Mouse (Mus musculus) CH12F3 (cell line): ENCODE measurements around the gene Npepps.

Source experiments
- in situ Hi-C: fragments of 300-500 bp; cut with MboI; formaldehyde crosslinking; loops from 2 replicates; pipeline ENCODE4 v1.14.3; 2020; ENCODE audit warnings: low sequenced_read_pairs

Gene Npepps

GRCm38 (mm10) chr11:97187764-97188642, 92.4 kb downstream of the Npepps start, which contains the start of gene Kpnb1:
TSS of gene Kpnb1 (minus strand) at chr11:97187881.
- in situ Hi-C loops, result no loop called here

GRCm38 (mm10) chr11:97186947-97187763, 93.3 kb downstream of the Npepps start:
- in situ Hi-C loops, result no loop called here

DNA sequence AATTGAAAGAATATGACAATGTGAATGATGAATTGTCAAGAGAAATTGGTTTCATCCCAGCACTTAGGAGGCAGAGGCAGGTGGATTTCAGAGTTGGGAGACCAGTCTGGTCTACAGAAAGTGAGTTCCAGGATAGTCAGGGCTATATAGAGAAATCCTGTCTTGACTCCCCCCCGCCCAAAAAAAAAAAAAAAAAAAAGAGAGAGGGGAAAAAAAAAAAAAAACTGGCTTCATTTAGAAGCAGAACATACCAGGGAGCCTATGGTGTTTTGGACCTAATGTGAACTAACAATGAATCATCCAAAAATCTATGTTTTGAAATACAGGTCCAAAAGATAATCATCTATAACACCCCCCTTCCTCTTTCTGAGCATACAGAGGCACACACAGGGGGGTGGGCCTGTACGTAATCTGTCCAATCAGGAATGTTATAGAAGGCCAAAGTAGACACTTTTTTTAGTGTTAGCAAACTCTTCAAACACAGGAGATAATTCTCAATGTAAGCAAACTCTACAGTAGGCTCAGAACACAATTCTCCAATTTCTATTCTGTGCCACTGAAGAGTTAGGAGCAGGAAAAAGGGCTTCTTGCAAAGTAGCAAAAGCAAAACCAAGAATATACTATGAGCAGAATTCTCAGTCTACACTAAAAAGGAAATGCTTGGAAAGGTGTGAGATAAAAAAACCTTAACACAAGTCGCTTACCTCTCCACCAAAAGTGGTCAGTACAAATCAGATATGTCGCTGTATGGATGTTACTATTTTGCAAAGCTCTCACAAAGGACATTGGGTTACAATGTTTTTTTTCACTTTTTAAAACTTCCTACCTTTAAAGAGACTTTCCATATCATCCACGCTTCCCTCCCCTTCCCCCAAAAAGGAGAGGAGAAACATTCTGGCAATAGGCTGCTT, 94.5 kb downstream of the Npepps start:
- in situ Hi-C loops, result no loop called here

DNA sequence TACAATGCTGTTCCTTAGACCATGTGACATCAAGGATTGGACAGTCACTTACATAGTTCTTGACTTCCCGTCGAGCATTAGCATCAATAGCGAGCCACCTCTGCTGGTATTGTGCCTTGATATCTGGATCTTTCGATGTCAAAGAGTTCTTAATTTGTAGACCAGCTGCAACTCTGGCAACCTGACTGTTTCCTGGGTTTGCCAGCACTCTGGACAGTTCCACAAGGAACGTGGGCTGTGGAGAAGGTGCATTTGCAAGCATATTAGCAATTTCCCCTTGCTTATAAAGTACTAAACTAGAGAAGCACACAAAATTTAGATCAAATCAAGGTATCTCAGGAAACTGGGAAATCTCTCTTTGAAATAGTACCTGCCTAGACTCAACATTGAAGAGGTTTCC, 95.6 kb downstream of the Npepps start:
- in situ Hi-C loops, result no loop called here

- in situ Hi-C loops, result no loop called here
These were observed 98.0 kb downstream of the Npepps start for GRCm38 (mm10) chr11:97182446-97182845.

DNA sequence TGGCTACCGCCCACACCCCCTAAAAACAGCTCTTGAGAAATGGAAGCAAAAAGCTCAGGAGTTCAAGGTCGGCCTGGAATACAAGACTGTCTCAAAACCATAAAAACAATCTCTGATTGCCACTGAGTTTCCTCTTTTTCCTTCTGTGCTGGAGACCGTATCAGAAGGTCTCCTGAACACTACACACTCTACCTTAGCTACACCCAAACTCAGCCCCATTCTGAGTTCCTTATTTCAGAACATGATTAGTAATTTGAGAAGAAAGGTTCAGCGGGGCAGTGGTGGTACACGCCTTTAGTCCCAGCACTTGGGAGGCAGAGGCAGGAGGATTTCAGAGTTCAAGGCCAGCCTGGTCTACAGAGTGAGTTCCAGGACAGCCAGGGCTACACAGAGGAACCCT, 99.4 kb downstream of the Npepps start:
- in situ Hi-C loops, result no loop called here

DNA sequence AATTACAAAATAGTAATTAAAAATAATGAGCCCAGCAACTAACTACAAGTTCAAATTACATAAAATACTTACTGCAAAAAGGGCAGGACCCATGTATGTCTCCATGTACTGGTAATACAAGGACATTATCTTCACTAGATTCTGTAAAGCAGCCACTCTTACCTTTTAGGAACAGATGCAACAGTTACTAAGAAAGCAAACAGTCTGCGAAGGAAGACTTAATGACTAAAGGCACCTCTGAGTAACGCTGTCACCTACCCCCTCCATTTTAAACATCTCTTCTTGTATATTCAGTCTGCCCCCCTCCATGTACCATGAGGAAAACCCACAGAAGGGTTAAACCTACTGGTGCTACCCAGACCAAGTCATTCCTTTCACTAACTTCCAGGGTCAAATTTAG, 102.2 kb downstream of the Npepps start:
- in situ Hi-C loops, result no loop called here

DNA sequence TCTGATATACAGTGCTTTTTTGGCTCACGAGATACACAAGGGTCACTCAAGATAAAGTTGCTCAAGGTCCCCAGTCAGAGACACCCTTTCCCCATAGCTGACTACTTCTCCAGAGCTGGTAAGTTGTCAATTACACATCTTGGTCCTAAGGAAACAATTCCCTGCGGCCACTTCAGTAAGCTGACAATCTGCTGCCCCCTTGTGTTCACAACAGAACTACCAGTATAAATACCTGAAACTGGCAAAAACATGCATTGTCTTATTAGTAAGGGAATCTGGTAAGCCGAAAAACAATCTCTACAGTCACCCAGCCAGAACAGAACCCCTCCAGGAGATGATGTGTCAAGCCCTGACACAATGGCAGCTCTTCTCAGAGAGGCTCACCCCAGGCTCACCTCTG, 103.6 kb downstream of the Npepps start:
- in situ Hi-C loops, result no loop called here

- in situ Hi-C loops, result no loop called here
These were observed 104.9 kb downstream of the Npepps start for GRCm38 (mm10) chr11:97175499-97175898.

DNA sequence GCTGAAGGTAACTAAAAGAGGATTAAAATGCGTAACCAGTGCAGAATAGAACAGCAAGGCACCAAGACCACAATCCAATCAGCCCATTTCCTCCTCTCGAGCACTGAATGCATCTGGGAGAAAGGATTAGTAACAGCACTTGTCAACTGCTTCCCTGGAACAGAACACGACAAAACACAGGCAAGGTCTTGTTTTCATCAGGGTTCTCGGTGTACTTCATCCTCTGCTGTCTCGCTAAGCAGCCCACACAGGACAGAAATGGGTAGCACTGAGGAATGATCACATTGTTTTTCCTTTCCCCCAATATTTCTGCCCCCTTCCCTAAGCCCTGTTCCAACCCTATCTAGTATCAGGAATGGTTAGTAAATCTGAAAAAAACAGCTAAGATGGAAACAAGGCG, 120.1 kb downstream of the Npepps start:
- in situ Hi-C loops, result no loop called here

GRCm38 (mm10) chr11:97156999-97157398, 123.4 kb downstream of the Npepps start:
- in situ Hi-C loops, result no loop called here
